Mouse (Mus musculus): ENCODE measurements around the gene Psors1c2.

GRCm38 (mm10) chr17:35505776-35506175, 27.2 kb upstream of the Psors1c2 start, which contains the start of gene Pou5f1:
- TF ChIP-seq CTCF (IDR thresholded peaks at IDR 0.05; ENCODE audit: borderline replicate concordance, insufficient read depth, low read length) (no peak), POLR2A (IDR thresholded peaks at IDR 0.05; ENCODE audit: low read depth, low read length) (no peak)
